Mouse (Mus musculus): ENCODE measurements around the gene Dguok.

GRCm38 (mm10) chr6:83496753-83497710, 9.7 kb downstream of the Dguok start:
- no peak for TF ChIP-seq CTCF (conservative IDR thresholded peaks at IDR 0.05 in 1 of 2, IDR thresholded peaks at IDR 0.05 in 1 of 2; ENCODE audit: low read depth in 2 of 2, low read length in 2 of 2)
- TF ChIP-seq IRF4 (IDR thresholded peaks at IDR 0.05; ENCODE audit: low read depth, low read length): no peak
- no peak for TF ChIP-seq UBTF (IDR thresholded peaks at IDR 0.05; ENCODE audit: low read depth, low read length)
- no peak for TF ChIP-seq MAFK (IDR thresholded peaks at IDR 0.05; ENCODE audit: insufficient replicate concordance, low read length)
- no peak for TF ChIP-seq CHD1 (IDR thresholded peaks at IDR 0.05; ENCODE audit: low read depth, low read length)
- TF ChIP-seq EP300 (IDR thresholded peaks at IDR 0.05; ENCODE audit: low read length): no peak
- TF ChIP-seq POLR2A (IDR thresholded peaks at IDR 0.05; ENCODE audit: low read depth, low read length): no peak
- TF ChIP-seq JUND (conservative IDR thresholded peaks at IDR 0.05; ENCODE audit: low read depth, low read length): no peak
- TF ChIP-seq SIN3A (IDR thresholded peaks at IDR 0.05; ENCODE audit: low read length): no peak
- TF ChIP-seq USF2 (conservative IDR thresholded peaks at IDR 0.05; ENCODE audit: low read depth, low read length): no peak
- TF ChIP-seq CHD2 (IDR thresholded peaks at IDR 0.05; ENCODE audit: low read length): no peak
- TF ChIP-seq TCF12 (IDR thresholded peaks at IDR 0.05; ENCODE audit: low read depth, low read length): no peak

Measured in CH12.LX (cell line).